Mouse (Mus musculus) gastrocnemius, adult 2 months (tissue): Measurements from ENCODE around the gene Nxpe2. TPM values are rescaled to one million over a fixed set of nuclear protein-coding genes. Genes with fewer than 3 reads are reported as not detected.
A peak's percentile ranks its signal among the peaks of the same experiment; 100 is the strongest.

Experiments
- DNase-seq: peaks from one replicate; pipeline ENCODE4 v3.0.0; 2022
- H3K27ac ChIP-seq: fragments of 200-600 bp; 2 replicates; pipeline ENCODE4 v1.8.1; 2022; ENCODE audit warnings: mild to moderate bottlenecking
- H3K4me3 ChIP-seq: fragments of 200-600 bp; 2 replicates; pipeline ENCODE4 v1.8.1; 2022; ENCODE audit warnings: mild to moderate bottlenecking, moderate library complexity
- CTCF ChIP-seq: fragments of 200-600 bp; IDR thresholded peaks from 2 replicates; pipeline ENCODE4 v1.8.1; 2022; ENCODE audit warnings: antibody characterized with exemption, mild to moderate bottlenecking, moderate library complexity
- intact Hi-C: fragments of 180-260 bp; cut with DNase I; formaldehyde crosslinking; loops from one replicate; pipeline ENCODE4 v1.15.1; 2025
- long read RNA-seq, 2 experiments: library from polyadenylated mRNA; stranded (forward); transcript quantifications; one replicate each; pipeline ENCODE4 v2.0.0; 2021
- total RNA-seq, 2 experiments: library from RNA; stranded (reverse); gene quantifications; 2 replicates each; pipeline ENCODE4 v1.2.3; 2021

Nxpe2 gene
- under 1 TPM; 0.43 to 0.59 TPM for total RNA-seq
- long read RNA-seq, experiment 1, result 0 reads
- long read RNA-seq, experiment 2, result 0 reads

GRCm38 (mm10) chr9:48353148-48353698 lies at the start of gene Nxpe2:
Nxpe2 (minus strand) TSS chr9:48353454.
- intact Hi-C loops, result loop anchor here (5.0 kb wide), 1 partner anchor 41 kb away; no protein-coding TSS in a partner anchor
- no peak for TF ChIP-seq CTCF
- Histone ChIP-seq H3K4me3 (peak within 1 kb of the TSS; percentile 50), H3K27ac (peak within 1 kb of the TSS; percentile 84)
- no peak for DNase-seq

- H3K27ac ChIP-seq, result no peak overlapping the region
- intact Hi-C loops, result no loop called here
- no peak overlapping the region for H3K4me3 ChIP-seq
- no peak for TF ChIP-seq CTCF
- DNase-seq, result no peak
Measured at GRCm38 (mm10) chr9:48389983-48390382, 36.7 kb upstream of the Nxpe2 start.

GRCm38 (mm10) chr9:48388451-48388850 lies 35.2 kb upstream of the Nxpe2 start:
- no peak for TF ChIP-seq CTCF
- intact Hi-C loops, result no loop called here
- Histone ChIP-seq H3K4me3 (no peak overlapping the region), H3K27ac (no peak overlapping the region)
- no peak for DNase-seq

GRCm38 (mm10) chr9:48374357-48374756 lies 21.1 kb upstream of the Nxpe2 start:
- intact Hi-C loops, result no loop called here
- DNase-seq, result no peak
- H3K27ac ChIP-seq, result no peak overlapping the region
- no peak overlapping the region for H3K4me3 ChIP-seq
- no peak for TF ChIP-seq CTCF

- no peak for DNase-seq
- TF ChIP-seq CTCF, result no peak
- H3K27ac ChIP-seq, result no peak overlapping the region
- intact Hi-C loops, result no loop called here
- no peak overlapping the region for H3K4me3 ChIP-seq
Measured at GRCm38 (mm10) chr9:48373232-48373878, 20.1 kb upstream of the Nxpe2 start.

- no peak for TF ChIP-seq CTCF
- intact Hi-C loops, result no loop called here
- Histone ChIP-seq H3K27ac (no peak overlapping the region), H3K4me3 (no peak overlapping the region)
- no peak for DNase-seq
Measured at GRCm38 (mm10) chr9:48362743-48363142, 9.5 kb upstream of the Nxpe2 start.

GRCm38 (mm10) chr9:48361815-48362631 lies 8.8 kb upstream of the Nxpe2 start:
- intact Hi-C loops, result no loop called here
- TF ChIP-seq CTCF, result no peak

GRCm38 (mm10) chr9:48360826-48361225 lies 7.6 kb upstream of the Nxpe2 start:
- intact Hi-C loops, result no loop called here
- no peak overlapping the region for H3K27ac ChIP-seq
- H3K4me3 ChIP-seq, result no peak overlapping the region
- no peak for DNase-seq
- peak; percentile 29; the same call in 1 of the 2 replicates for TF ChIP-seq CTCF

More at GRCm38 (mm10) chr9:48361815-48362631, 8.8 kb upstream of the Nxpe2 start:
- DNase-seq, result no peak
- Histone ChIP-seq H3K4me3 (no peak overlapping the region), H3K27ac (no peak overlapping the region)

- DNase-seq, result no peak
- Histone ChIP-seq H3K4me3 (no peak overlapping the region), H3K27ac (no peak overlapping the region)
- TF ChIP-seq CTCF, result no peak
- intact Hi-C loops, result no loop called here
Measured at GRCm38 (mm10) chr9:48357097-48357496, 3.8 kb upstream of the Nxpe2 start.

- intact Hi-C loops, result loop anchor here (1.0 to 5.0 kb wide), 2 partner anchors 42 to 88 kb away; no protein-coding TSS in a partner anchor
- TF ChIP-seq CTCF, result peak; percentile 91
- peak; percentile 81 for DNase-seq
- Histone ChIP-seq H3K27ac (peak overlapping the region; percentile 84), H3K4me3 (no peak overlapping the region)
Measured at GRCm38 (mm10) chr9:48354793-48355192, 1.5 kb upstream of the Nxpe2 start.

- intact Hi-C loops, result loop anchor here (1.0 to 5.0 kb wide), 2 partner anchors 42 to 88 kb away; no protein-coding TSS in a partner anchor
- peak overlapping the region; percentile 9; the same call in 1 of the 2 replicates for H3K4me3 ChIP-seq
- no peak for TF ChIP-seq CTCF
- DNase-seq, result peak; percentile 31
- H3K27ac ChIP-seq, result peak overlapping the region; percentile 84
Measured at GRCm38 (mm10) chr9:48354122-48354521, 868 bp upstream of the Nxpe2 start.

GRCm38 (mm10) chr9:48345866-48346265 lies 7.4 kb downstream of the Nxpe2 start:
- intact Hi-C loops, result no loop called here
- Histone ChIP-seq H3K27ac (no peak overlapping the region), H3K4me3 (no peak overlapping the region)
- TF ChIP-seq CTCF, result no peak
- DNase-seq, result no peak

- no peak for TF ChIP-seq CTCF
- no peak overlapping the region for H3K27ac ChIP-seq
- DNase-seq, result no peak
- intact Hi-C loops, result no loop called here
- H3K4me3 ChIP-seq, result no peak overlapping the region
Measured at GRCm38 (mm10) chr9:48345456-48345855, 7.8 kb downstream of the Nxpe2 start.
